Mouse (Mus musculus) embryonic facial prominence, embryonic 10.5 days (tissue): ENCODE results near the gene Boc. TPM values are rescaled to one million over a fixed set of nuclear protein-coding genes. Genes with fewer than 3 reads are reported as not detected.
A peak's percentile ranks its signal among the peaks of the same experiment; 100 is the strongest.

Experiments
- DNase-seq: peaks from one replicate; pipeline ENCODE4 v3.0.0-alpha.2; 2017; ENCODE audit warnings: low spot score
- H3K27ac ChIP-seq: fragments of 300-500 bp; sonication (generic); replicated peaks from 2 replicates; pipeline ENCODE4 v1.5.1; 2016; ENCODE audit warnings: mild to moderate bottlenecking
- H3K27me3 ChIP-seq: fragments of 300-500 bp; sonication (generic); replicated peaks from 2 replicates; pipeline ENCODE4 v1.6.1; 2016; ENCODE audit warnings: low read depth, mild to moderate bottlenecking; ENCODE audit not compliant: poor library complexity, severe bottlenecking
- H3K36me3 ChIP-seq: fragments of 300-500 bp; sonication (generic); replicated peaks from 2 replicates; pipeline ENCODE4 v1.6.1; 2016; ENCODE audit warnings: mild to moderate bottlenecking, moderate library complexity
- H3K4me1 ChIP-seq: fragments of 300-500 bp; sonication (generic); 2 replicates; pipeline ENCODE4 v1.6.1; 2016
- H3K4me3 ChIP-seq: fragments of 300-500 bp; sonication (generic); 2 replicates; pipeline ENCODE4 v1.5.1; 2016; ENCODE audit warnings: mild to moderate bottlenecking, moderate library complexity
- H3K9me3 ChIP-seq: fragments of 300-500 bp; sonication (generic); 2 replicates; pipeline ENCODE4 v1.6.1; 2016; ENCODE audit warnings: mild to moderate bottlenecking
- WGBS: fragments of 180-500 bp; shearing (Covaris S2); methylation state at CpG from one replicate; pipeline ENCODE4 v1.1.7; 2016; 5-methylcytosine and 5-hydroxymethylcytosine counted together
- polyA plus RNA-seq: library from polyadenylated mRNA; unstranded; fragments of >200 nt; fragmentation: Nextera tagmentation; extraction: Ambion mirVana; gene quantifications from 2 replicates; pipeline ENCODE4 v1.2.1, GENCODE M21; 2016

Gene Boc
- polyA plus RNA-seq, 1 experiment from 2014 or later = 14.3 TPM

DNA sequence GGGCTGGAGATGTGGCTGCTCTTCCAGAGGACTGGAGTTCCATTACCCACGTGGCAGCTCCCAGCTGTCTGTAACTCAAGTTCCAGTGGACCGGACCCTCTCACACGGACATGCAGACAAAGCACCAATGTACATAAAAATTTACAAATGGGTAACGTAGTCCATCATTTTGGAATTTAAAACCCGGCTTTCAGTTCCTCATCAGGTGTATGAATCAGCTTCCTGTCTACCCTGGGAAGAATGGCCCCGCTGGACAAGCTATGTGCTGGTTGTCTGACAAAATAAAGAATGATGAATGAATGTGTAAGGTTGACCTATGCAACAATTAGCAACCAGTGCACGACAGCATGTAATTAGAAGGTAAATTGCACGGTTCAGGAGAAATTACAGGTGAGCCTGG, 5.7 kb upstream of the Boc start:
- Histone ChIP-seq H3K4me1 (peaks cover 39% of the 10 kb centered on the region), H3K9me3 (no peaks in the 10 kb centered on the region), H3K27ac (0 out of 2 replicates have a peak overlapping the region, but pooled peaks have one; percentile 26), H3K36me3 (no peaks in the 10 kb centered on the region), H3K27me3 (no peaks in the 10 kb centered on the region; the same call in 1 of the 2 replicates), H3K4me3 (no peak overlapping the region)
- 75% methylated on average over 8 of the region's 8 CpGs for WGBS
- no peak for DNase-seq

DNA sequence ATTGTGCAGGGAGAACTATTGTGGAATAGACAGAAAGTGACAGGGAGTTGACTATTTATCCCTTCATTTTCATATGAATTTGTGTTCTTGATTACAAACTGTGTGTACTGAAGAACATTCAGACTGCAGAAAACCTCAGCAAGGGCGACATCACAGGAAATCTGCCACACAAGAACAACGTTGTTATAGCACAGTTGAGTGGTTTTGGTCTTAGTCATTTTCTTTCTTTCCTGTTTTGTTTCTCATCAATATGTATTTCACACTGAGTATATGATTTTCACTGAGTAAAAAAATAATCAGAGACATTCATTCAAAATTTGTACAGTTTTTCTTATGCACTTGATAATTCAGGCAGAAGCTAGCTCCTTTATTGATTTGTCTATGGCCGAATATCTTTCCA, 3.4 kb upstream of the Boc start:
- Histone ChIP-seq H3K4me3 (no peak overlapping the region), H3K27ac (no peak overlapping the region), H3K36me3 (no peaks in the 10 kb centered on the region), H3K27me3 (no peaks in the 10 kb centered on the region; the same call in 1 of the 2 replicates), H3K4me1 (peaks cover 49% of the 10 kb centered on the region), H3K9me3 (no peaks in the 10 kb centered on the region)
- DNase-seq = no peak
- 83% methylated on average over 3 of the region's 3 CpGs for WGBS

- Histone ChIP-seq H3K36me3 (no peaks in the 10 kb centered on the region), H3K27ac (no peak overlapping the region), H3K4me3 (no peak overlapping the region), H3K4me1 (peaks cover 52% of the 10 kb centered on the region), H3K9me3 (no peaks in the 10 kb centered on the region), H3K27me3 (no peaks in the 10 kb centered on the region; the same call in 1 of the 2 replicates)
- no peak for DNase-seq
- WGBS = 38% methylated on average over 1 of the region's 1 CpGs
Observed at GRCm38 (mm10) chr16:44560214-44560613, 1.5 kb upstream of the Boc start.

DNA sequence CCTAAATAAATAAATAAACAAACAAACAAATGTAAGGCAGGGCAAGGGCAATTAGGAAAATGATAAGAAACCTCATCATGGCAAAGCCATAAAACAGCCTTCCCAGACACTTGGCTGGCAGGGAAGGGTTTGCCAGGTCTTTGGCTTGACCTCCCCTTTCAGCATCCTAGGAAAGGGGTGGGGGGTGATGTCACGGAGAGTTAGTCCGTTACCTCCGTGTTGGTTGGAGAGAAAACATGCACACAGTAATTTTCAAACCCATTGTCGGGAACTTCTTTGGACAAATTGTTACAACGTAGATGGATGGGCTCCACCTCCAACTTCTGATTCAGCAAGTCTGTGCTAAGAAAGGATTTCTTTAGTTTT, 616 bp upstream of the Boc start:
- WGBS = 10% methylated on average over 5 of the region's 5 CpGs
- peak overlapping the region; percentile 96 for H3K27ac ChIP-seq

GRCm38 (mm10) chr16:44557661-44558470, 831 bp downstream of the Boc start:
- H3K4me3 ChIP-seq = peak overlapping the region; percentile 90
- peaks cover 5% of the 10 kb centered on the region; the same call in 1 of the 2 replicates for H3K27me3 ChIP-seq
- H3K4me1 ChIP-seq = peaks cover 58% of the 10 kb centered on the region
- peak; percentile 82 for DNase-seq
- H3K9me3 ChIP-seq = no peaks in the 10 kb centered on the region
- WGBS = under 1% methylated on average over 47 of the region's 47 CpGs
- H3K36me3 ChIP-seq = 0 out of 2 replicates have a peak, but pooled peaks cover 2% of the 10 kb centered on the region
- peak overlapping the region; percentile 96 for H3K27ac ChIP-seq

More for the DNA sequence above, 616 bp upstream of the Boc start:
- peak overlapping the region; percentile 90 for H3K4me3 ChIP-seq
- no peaks in the 10 kb centered on the region for H3K9me3 ChIP-seq
- no peaks in the 10 kb centered on the region for H3K36me3 ChIP-seq
- H3K4me1 ChIP-seq = peaks cover 48% of the 10 kb centered on the region
- no peak for DNase-seq
- H3K27me3 ChIP-seq = no peaks in the 10 kb centered on the region; the same call in 1 of the 2 replicates

DNA sequence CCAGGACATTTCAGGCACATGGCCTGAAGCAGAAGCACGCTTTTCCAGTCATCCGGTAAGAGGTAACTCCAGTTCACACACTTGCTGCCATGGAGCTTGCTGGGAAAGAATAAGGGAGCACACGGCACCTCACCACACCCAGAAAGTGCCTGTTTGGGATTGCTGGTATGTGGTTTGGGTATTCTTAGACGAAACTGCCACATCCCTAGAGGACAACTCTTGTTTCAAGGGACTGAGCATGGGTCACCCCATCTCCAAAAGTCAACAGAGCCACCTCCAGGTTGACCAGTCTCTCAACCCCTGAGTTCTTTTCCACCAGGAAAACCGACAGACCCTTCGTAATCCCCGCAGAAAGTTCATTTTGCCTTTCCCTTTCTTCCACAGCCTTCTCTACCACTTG, 1.6 kb downstream of the Boc start:
- WGBS = 28% methylated on average over 7 of the region's 7 CpGs
- Histone ChIP-seq H3K4me1 (peaks cover 66% of the 10 kb centered on the region), H3K9me3 (no peaks in the 10 kb centered on the region), H3K27ac (peak overlapping the region; percentile 96), H3K4me3 (peak overlapping the region; percentile 90), H3K36me3 (0 out of 2 replicates have a peak, but pooled peaks cover 2% of the 10 kb centered on the region), H3K27me3 (peaks cover 5% of the 10 kb centered on the region; the same call in 1 of the 2 replicates)
- no peak for DNase-seq

DNA sequence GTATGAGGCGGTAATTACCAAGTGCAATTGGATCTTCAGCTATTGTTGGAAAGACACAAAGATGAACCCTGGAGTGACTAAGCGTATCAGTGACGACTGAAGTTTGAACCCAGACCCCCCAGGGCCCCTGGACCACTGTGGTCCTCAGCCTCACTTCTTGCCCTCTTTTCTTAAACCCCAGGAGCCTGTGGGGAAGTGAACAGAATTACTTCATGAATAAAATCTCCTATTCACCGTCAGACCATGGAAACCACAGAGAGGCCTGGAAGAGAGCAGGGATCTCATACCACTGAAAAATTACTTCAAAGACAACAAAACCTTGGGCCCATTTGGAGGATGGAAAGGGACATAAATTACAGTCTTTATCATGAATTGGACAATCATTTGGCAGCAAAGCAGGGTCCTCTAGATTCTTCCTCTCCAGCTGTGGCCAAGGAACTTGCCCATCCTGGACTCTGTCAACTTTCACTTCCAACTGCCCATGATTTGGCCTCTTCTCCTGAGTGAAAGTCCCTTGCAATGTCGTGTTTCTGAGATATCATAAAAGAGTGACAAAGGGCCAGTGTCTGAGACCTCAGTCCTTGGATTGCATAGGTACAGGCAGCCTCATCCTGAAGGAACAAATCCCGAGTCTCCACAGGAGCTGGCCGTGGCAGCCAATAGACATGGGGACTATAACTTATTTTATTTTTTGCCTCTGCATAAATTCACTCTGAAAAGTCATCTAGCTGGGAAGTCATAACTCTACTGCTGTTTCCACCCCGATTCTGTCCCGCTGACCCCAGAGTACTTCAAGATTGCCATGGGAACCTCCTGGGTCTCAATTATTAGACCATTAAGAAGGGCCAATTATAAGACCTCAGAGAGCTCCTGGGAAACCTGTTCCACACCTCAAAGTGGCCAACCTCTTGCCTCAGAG, 2.6 kb downstream of the Boc start:
- WGBS = 56% methylated on average over 9 of the region's 9 CpGs
- 0 out of 2 replicates have a peak, but pooled peaks cover 2% of the 10 kb centered on the region for H3K36me3 ChIP-seq

DNA sequence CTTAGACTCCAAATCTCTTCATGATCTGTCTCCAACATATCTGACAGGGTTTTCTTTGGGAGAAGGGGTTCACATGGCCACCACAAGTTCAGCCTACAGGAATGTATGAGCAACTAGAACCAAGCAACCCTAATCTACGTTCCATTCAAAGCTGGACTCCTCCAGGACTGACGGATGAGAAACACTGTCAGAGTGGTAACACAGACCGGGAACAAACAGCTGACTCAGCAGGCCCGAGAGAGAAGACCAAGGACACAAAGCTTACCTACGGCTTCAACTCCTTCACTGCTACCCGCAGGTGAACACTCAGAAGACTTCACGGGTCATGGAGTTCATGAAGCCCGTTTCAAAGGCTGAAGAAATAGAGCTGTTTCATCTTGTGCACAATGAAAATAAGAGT, 4.8 kb downstream of the Boc start:
- H3K36me3 ChIP-seq = peaks cover 4% of the 10 kb centered on the region; the same call in 1 of the 2 replicates
- DNase-seq = no peak
- no peak overlapping the region for H3K4me3 ChIP-seq
- no peaks in the 10 kb centered on the region for H3K9me3 ChIP-seq
- 82% methylated on average over 8 of the region's 8 CpGs for WGBS
- H3K27me3 ChIP-seq = 0 out of 2 replicates have a peak, but pooled peaks cover 5% of the 10 kb centered on the region
- peaks cover 83% of the 10 kb centered on the region for H3K4me1 ChIP-seq
- H3K27ac ChIP-seq = no peak overlapping the region

More for the DNA sequence above, 2.6 kb downstream of the Boc start:
- H3K4me1 ChIP-seq = peaks cover 77% of the 10 kb centered on the region
- H3K9me3 ChIP-seq = no peaks in the 10 kb centered on the region
- peaks cover 5% of the 10 kb centered on the region; the same call in 1 of the 2 replicates for H3K27me3 ChIP-seq
- H3K4me3 ChIP-seq = peak overlapping the region; percentile 90
- DNase-seq = no peak
- peak overlapping the region; percentile 96 for H3K27ac ChIP-seq

GRCm38 (mm10) chr16:44552726-44553125, 6.0 kb downstream of the Boc start:
- Histone ChIP-seq H3K27me3 (0 out of 2 replicates have a peak, but pooled peaks cover 5% of the 10 kb centered on the region), H3K4me1 (peaks cover 79% of the 10 kb centered on the region), H3K9me3 (no peaks in the 10 kb centered on the region), H3K27ac (no peak overlapping the region), H3K36me3 (peaks cover 16% of the 10 kb centered on the region), H3K4me3 (no peak overlapping the region)
- DNase-seq = no peak
- 86% methylated on average over 5 of the region's 5 CpGs for WGBS

DNA sequence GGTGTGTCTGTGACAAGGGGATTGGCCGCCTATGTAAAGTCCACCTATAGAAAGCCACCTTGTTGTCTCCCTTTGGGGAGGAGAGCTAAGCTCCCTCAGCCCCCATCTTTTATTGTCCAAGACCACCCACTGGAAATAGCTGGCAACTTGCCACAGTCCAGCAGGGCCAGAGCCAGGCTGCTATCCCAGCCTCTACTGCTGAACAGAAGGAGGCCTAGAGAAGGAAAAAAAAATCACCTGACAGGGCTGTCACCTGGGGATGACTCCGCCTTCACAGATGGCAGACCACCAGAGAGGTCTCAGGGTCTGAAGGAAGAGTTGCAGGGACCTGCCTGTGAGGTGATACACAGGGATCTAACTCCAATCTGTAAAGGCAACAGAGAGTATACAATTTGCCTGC, 6.7 kb downstream of the Boc start:
- H3K27ac ChIP-seq = peak overlapping the region; percentile 41; the same call in 1 of the 2 replicates
- DNase-seq = no peak
- no peak overlapping the region for H3K4me3 ChIP-seq
- 77% methylated on average over 2 of the region's 2 CpGs for WGBS
- H3K9me3 ChIP-seq = no peaks in the 10 kb centered on the region
- H3K4me1 ChIP-seq = peaks cover 77% of the 10 kb centered on the region
- peaks cover 22% of the 10 kb centered on the region for H3K36me3 ChIP-seq
- 0 out of 2 replicates have a peak, but pooled peaks cover 5% of the 10 kb centered on the region for H3K27me3 ChIP-seq

DNA sequence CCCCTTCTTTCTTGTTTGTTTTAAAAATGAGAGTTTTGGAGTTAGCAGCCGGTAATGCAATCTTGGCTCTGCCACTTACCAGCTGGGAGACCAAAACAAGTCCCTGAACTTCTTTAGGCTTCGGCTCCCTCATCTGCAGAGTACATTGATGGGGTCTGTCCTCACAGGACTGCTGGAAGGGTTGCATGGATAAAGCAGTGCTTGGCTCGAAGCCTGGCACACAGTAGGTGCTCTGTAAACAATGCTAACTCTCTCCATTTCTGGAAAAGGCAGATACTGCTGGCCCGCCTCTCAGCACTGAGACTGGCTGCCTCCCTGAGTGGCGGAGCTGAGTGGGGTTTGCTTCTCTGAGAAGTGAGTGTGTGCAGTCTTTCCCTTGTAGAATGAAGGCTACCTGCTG, 7.2 kb downstream of the Boc start:
- no peaks in the 10 kb centered on the region for H3K9me3 ChIP-seq
- H3K27me3 ChIP-seq = 0 out of 2 replicates have a peak, but pooled peaks cover 5% of the 10 kb centered on the region
- WGBS = 51% methylated on average over 5 of the region's 5 CpGs
- H3K36me3 ChIP-seq = peaks cover 27% of the 10 kb centered on the region
- peaks cover 77% of the 10 kb centered on the region for H3K4me1 ChIP-seq
- no peak overlapping the region for H3K4me3 ChIP-seq
- DNase-seq = no peak
- H3K27ac ChIP-seq = peak overlapping the region; percentile 41; the same call in 1 of the 2 replicates

- WGBS = 29% methylated on average over 5 of the region's 5 CpGs
- peaks cover 77% of the 10 kb centered on the region for H3K4me1 ChIP-seq
- peak overlapping the region; percentile 63 for H3K27ac ChIP-seq
- no peak for DNase-seq
- H3K36me3 ChIP-seq = peaks cover 27% of the 10 kb centered on the region
- H3K9me3 ChIP-seq = no peaks in the 10 kb centered on the region
- H3K4me3 ChIP-seq = no peak overlapping the region
- H3K27me3 ChIP-seq = 0 out of 2 replicates have a peak, but pooled peaks cover 5% of the 10 kb centered on the region
Observed at GRCm38 (mm10) chr16:44550843-44551242, 7.9 kb downstream of the Boc start.
